Mouse (Mus musculus) lung, postnatal 36 days (tissue): ENCODE measurements at regions not wholly inside any gene's neighbourhood (a gene's known extent, or its start where the extent isn't known, plus 50 kb on each side); places are given as distances from the start of the nearest gene placed in this dataset.

Experiments
- DNase-seq: peaks from one replicate; pipeline ENCODE4 v3.0.0; 2022; ENCODE audit warnings: mixed read lengths

- no peak for DNase-seq
Observed at GRCm38 (mm10) chr11:31784332-31784901, 87.6 kb upstream of the Cpeb4 start.

- DNase-seq, result no peak
Observed at GRCm38 (mm10) chr11:31785160-31785559, 86.9 kb upstream of the Cpeb4 start.

- DNase-seq, result no peak
Observed at GRCm38 (mm10) chr11:31787376-31787775, 84.6 kb upstream of the Cpeb4 start.

- peak; percentile 59 for DNase-seq
Observed at GRCm38 (mm10) chr11:31787917-31788703, 83.9 kb upstream of the Cpeb4 start.

- DNase-seq, result no peak
Observed at GRCm38 (mm10) chr11:31789967-31790366, 82.0 kb upstream of the Cpeb4 start.

GRCm38 (mm10) chr11:31791264-31791663 is 80.7 kb upstream of the Cpeb4 start:
- DNase-seq, result no peak

GRCm38 (mm10) chr11:31795084-31795483 is 76.9 kb upstream of the Cpeb4 start:
- peak; percentile 38 for DNase-seq

- DNase-seq, result peak; percentile 62
Observed at GRCm38 (mm10) chr11:31796245-31796644, 75.8 kb upstream of the Cpeb4 start.

GRCm38 (mm10) chr11:31801575-31801974 is 70.4 kb upstream of the Cpeb4 start:
- peak; percentile 55 for DNase-seq

- DNase-seq, result peak; percentile 59
Observed at GRCm38 (mm10) chr11:31803319-31803891, 68.6 kb upstream of the Cpeb4 start.

- DNase-seq, result peak; percentile 25
Observed at GRCm38 (mm10) chr11:31804518-31804917, 67.5 kb upstream of the Cpeb4 start.

- DNase-seq, result peak; percentile 52
Observed at GRCm38 (mm10) chr11:31807461-31808215, 64.4 kb upstream of the Cpeb4 start.

- no peak for DNase-seq
Observed at GRCm38 (mm10) chr11:31808216-31808838, 63.7 kb upstream of the Cpeb4 start.

GRCm38 (mm10) chr11:31810011-31810786 is 61.8 kb upstream of the Cpeb4 start:
- no peak for DNase-seq

GRCm38 (mm10) chr11:31812215-31812614 is 59.8 kb upstream of the Cpeb4 start:
- DNase-seq, result peak; percentile 80

GRCm38 (mm10) chr11:31814616-31815015 is 57.4 kb upstream of the Cpeb4 start:
- DNase-seq, result peak; percentile 35

GRCm38 (mm10) chr11:31815855-31816488 is 56.0 kb upstream of the Cpeb4 start:
- DNase-seq, result no peak

- DNase-seq, result peak; percentile 58
Observed at GRCm38 (mm10) chr11:31818032-31818431, 54.0 kb upstream of the Cpeb4 start.

- DNase-seq, result no peak
Observed at GRCm38 (mm10) chr11:31819964-31820363, 52.0 kb upstream of the Cpeb4 start.

- peak; percentile 89 for DNase-seq
Observed at GRCm38 (mm10) chr11:31821479-31822411, 50.3 kb upstream of the Cpeb4 start.
